Mouse (Mus musculus) erythroblast, embryonic 14.5 days (primary cell): ENCODE results near the gene Irak3.

ENCODE experiments used
- GATA1 ChIP-seq: IDR thresholded peaks from 2 replicates; pipeline ENCODE4 v1.6.1; 2012; ENCODE audit warnings: low read length, inconsistent platforms, mixed read lengths
- TAL1 ChIP-seq: IDR thresholded peaks from 3 replicates; pipeline ENCODE4 v1.6.1; 2012; ENCODE audit warnings: low read length, inconsistent platforms, mixed read lengths

DNA sequence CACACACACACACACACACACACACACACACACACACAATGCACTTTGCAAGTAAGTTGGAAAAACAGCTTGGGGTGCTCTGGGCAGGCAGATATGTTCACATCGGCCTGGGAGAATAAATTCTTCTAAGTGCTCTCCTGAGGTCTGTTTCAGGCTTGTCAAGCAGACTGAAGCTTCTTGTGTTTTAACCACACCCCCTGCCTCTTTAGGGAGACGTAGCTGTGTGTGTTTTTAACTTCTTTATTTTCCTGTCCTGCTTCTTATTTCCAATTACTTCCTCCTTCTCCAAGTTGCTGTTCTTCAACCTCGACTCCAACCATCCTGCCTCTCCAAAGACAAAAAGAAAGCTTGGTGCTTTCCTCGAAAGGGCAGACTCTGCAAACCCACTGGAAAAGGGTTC is 61.7 kb downstream of the Irak3 start:
- TF ChIP-seq GATA1 (no peak), TAL1 (no peak)
